9 mouse cellular contexts compared by ENCODE assay signal in genomic region chr17:80800454-80800853, GRCm38 (mm10).
DNase-seq lines count a peak whose midpoint lies in the region; ATAC-seq and TF ChIP-seq lines count a peak whose summit lies in the region.
"Had no signal": no experiment of that assay in that cellular context is flagged by ENCODE, and none has a peak within 500 bp of the region (broad histone marks: within the 10 kb centered on the region; RNA-seq: fewer than 3 reads in every experiment).

No protein-coding gene starts in this region.

- no peak for TF ChIP-seq CTCF in layer of hippocampus, adult 2 months (conservative IDR thresholded peaks at IDR 0.05)

- no peak overlapping the region for H3K4me3 ChIP-seq in forebrain, embryonic 10.5 days
- no peak overlapping the region for H3K4me3 ChIP-seq in forebrain, embryonic 11.5 days (ENCODE audit: low read depth, low read length)
- H3K4me3 ChIP-seq in layer of hippocampus, adult 2 months, result no peak overlapping the region
- no peak overlapping the region for H3K4me3 ChIP-seq in limb, embryonic 12.5 days (replicated peaks)

- H3K9me3 ChIP-seq in forebrain, embryonic 10.5 days, result no peaks in the 10 kb centered on the region
- H3K9me3 ChIP-seq in forebrain, embryonic 11.5 days (ENCODE audit: control insufficient read depth, low read length), result no peaks in the 10 kb centered on the region
- H3K9me3 ChIP-seq in limb, embryonic 12.5 days, result no peaks in the 10 kb centered on the region

- H3K4me2 ChIP-seq in forebrain, embryonic 11.5 days (ENCODE audit: low read depth, low read length, severe bottlenecking), result no peak overlapping the region
- H3K4me2 ChIP-seq in limb, embryonic 12.5 days, result no peak overlapping the region
- H3K4me2 ChIP-seq: midbrain, embryonic 11.5 days had no signal

- peaks cover 20% of the 10 kb centered on the region for H3K4me1 ChIP-seq in forebrain, embryonic 10.5 days
- H3K4me1 ChIP-seq in forebrain, embryonic 11.5 days (replicated peaks; ENCODE audit: control insufficient read depth, insufficient read depth, low read length), result no peaks in the 10 kb centered on the region; the same call in 1 of the 2 replicates
- peaks cover 23% of the 10 kb centered on the region for H3K4me1 ChIP-seq in limb, embryonic 12.5 days (replicated peaks)

- H3K27me3 ChIP-seq in forebrain, embryonic 10.5 days (ENCODE audit: poor library complexity, severe bottlenecking), result no peaks in the 10 kb centered on the region
- H3K27me3 ChIP-seq in forebrain, embryonic 11.5 days (ENCODE audit: control insufficient read depth, insufficient read depth, low read length), result no peaks in the 10 kb centered on the region; the same call in 1 of the 2 replicates
- no peaks in the 10 kb centered on the region for H3K27me3 ChIP-seq in limb, embryonic 12.5 days

- H3K9ac ChIP-seq in forebrain, embryonic 11.5 days (ENCODE audit: low read length), result no peak overlapping the region
- H3K9ac ChIP-seq in limb, embryonic 12.5 days (replicated peaks), result no peak overlapping the region

- ATAC-seq in forebrain, embryonic 11.5 days (replicated peaks; ENCODE audit: low FRiP score), result no peak
- ATAC-seq in limb, embryonic 12.5 days (ENCODE audit: insufficient number of reproducible peaks, insufficient read depth, low FRiP score, low TSS enrichment, low read depth), result no peak; the same call in 1 of the 2 replicates

- no peaks in the 10 kb centered on the region for H3K36me3 ChIP-seq in forebrain, embryonic 10.5 days (replicated peaks)
- H3K36me3 ChIP-seq in forebrain, embryonic 11.5 days (ENCODE audit: control insufficient read depth, insufficient read depth, low read length), result no peaks in the 10 kb centered on the region
- H3K36me3 ChIP-seq in limb, embryonic 12.5 days, result no peaks in the 10 kb centered on the region

- DNase-seq in forebrain, embryonic 10.5 days (ENCODE audit: extremely low spot score, low spot score), result no peak
- no peak for DNase-seq in forebrain, embryonic 11.5 days (ENCODE audit: low spot score)
- no peak for DNase-seq in layer of hippocampus, adult 2 months (ENCODE audit: low spot score in 2 of 2)
- DNase-seq in layer of hippocampus, adult 9-11 months, result no peak
- DNase-seq in adrenal gland, postnatal 14 days, result peak; percentile 72
- DNase-seq in urinary bladder, postnatal 36 days (ENCODE audit: low spot score in 2 of 2), result no peak
- no peak for DNase-seq in thymus, postnatal 14 days

- WGBS in forebrain, embryonic 10.5 days, result 84% methylated on average over 5 of the region's 5 CpGs
- 88% methylated on average over 5 of the region's 5 CpGs for WGBS in forebrain, embryonic 11.5 days
- 77% methylated on average over 5 of the region's 5 CpGs for WGBS in limb, embryonic 12.5 days

- H3K27ac ChIP-seq in forebrain, embryonic 10.5 days, result peak overlapping the region; percentile 32; the same call in 1 of the 2 replicates
- H3K27ac ChIP-seq in forebrain, embryonic 11.5 days (ENCODE audit: low read depth, low read length), result no peak overlapping the region
- peak overlapping the region; percentile 84 for H3K27ac ChIP-seq in layer of hippocampus, adult 2 months
- peak overlapping the region; percentile 77; the same call in 1 of the 2 replicates for H3K27ac ChIP-seq in limb, embryonic 12.5 days
